In the genomic region with DNA sequence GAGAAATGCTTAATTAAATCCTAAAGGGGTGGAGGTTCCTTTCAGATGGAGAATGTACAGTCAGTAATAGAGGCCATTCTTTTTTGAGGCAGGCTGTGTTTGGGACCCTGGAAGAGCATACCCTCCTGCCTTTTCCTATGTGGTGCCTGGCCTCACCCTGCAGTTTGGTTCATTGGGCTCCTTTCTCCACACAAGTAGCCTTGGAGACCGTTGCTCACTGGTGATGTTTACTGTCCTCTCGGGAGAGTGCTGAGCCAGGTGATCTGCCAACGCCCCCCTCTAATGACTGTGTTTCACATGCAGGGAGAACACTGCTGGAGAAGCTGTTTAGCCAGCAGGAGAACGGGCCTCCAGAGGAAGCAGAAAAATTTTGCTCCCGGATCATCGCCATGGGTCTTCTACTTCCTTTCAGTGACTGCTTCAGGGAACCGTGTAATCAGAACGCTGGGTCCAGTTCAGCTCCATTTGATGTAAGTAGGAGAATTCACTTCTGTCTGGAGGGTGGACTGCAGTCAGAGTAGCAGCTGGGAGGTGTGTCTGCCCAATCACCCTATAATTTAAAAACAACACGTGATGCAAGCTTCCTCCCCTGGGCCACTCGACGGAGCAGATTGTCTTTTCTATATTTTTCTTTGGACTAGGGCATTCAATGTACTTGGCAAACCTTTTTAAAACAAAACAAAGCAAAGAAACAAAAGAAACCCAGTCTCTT, we compare ENCODE assay signal across 17 mouse cellular contexts. TPM values are rescaled to one million over a fixed set of nuclear protein-coding genes. Genes with fewer than 3 reads are reported as not detected.
DNase-seq lines count a peak whose midpoint lies in the region; ATAC-seq lines count a peak whose summit lies in the region.
"Had no signal": no experiment of that assay in that cellular context is flagged by ENCODE, and none has a peak within 500 bp of the region (broad histone marks: within the 10 kb centered on the region; RNA-seq: fewer than 3 reads in every experiment).

No protein-coding gene starts in this region.

- no peak overlapping the region for H3K9ac ChIP-seq in forebrain, embryonic 15.5 days (replicated peaks)
- H3K9ac ChIP-seq in midbrain, embryonic 14.5 days (replicated peaks; ENCODE audit: low read length), result no peak overlapping the region
- H3K9ac ChIP-seq: liver, embryonic 12.5 days had no signal

- no peak overlapping the region for H3K4me3 ChIP-seq in forebrain, embryonic 15.5 days
- H3K4me3 ChIP-seq in midbrain, embryonic 14.5 days (replicated peaks; ENCODE audit: low read depth, low read length), result no peak overlapping the region
- H3K4me3 ChIP-seq: liver, embryonic 12.5 days; myocyte had no signal

- no peaks in the 10 kb centered on the region for H3K9me3 ChIP-seq in forebrain, embryonic 15.5 days
- H3K9me3 ChIP-seq in midbrain, embryonic 14.5 days (ENCODE audit: control insufficient read depth, low read length), result no peaks in the 10 kb centered on the region
- H3K9me3 ChIP-seq: liver, embryonic 12.5 days had no signal

- no peaks in the 10 kb centered on the region for H3K36me3 ChIP-seq in forebrain, embryonic 15.5 days
- peaks cover 4% of the 10 kb centered on the region; the same call in 1 of the 2 replicates for H3K36me3 ChIP-seq in midbrain, embryonic 14.5 days (ENCODE audit: control insufficient read depth, insufficient read depth, low read length)
- H3K36me3 ChIP-seq: G1E; liver, embryonic 12.5 days had no signal

- no peaks in the 10 kb centered on the region for H3K27me3 ChIP-seq in forebrain, embryonic 15.5 days
- H3K27me3 ChIP-seq in midbrain, embryonic 14.5 days (ENCODE audit: control insufficient read depth, insufficient read depth, low read length), result no peaks in the 10 kb centered on the region
- H3K27me3 ChIP-seq: liver, embryonic 12.5 days had no signal

- H3K4me1 ChIP-seq in forebrain, embryonic 15.5 days, result peaks cover 13% of the 10 kb centered on the region
- H3K4me1 ChIP-seq in midbrain, embryonic 14.5 days (ENCODE audit: control insufficient read depth, insufficient read depth, low read length), result 0 out of 2 replicates have a peak, but pooled peaks cover 7% of the 10 kb centered on the region
- H3K4me1 ChIP-seq: liver, embryonic 12.5 days had no signal

- peak; percentile 54 for ATAC-seq in frontal cortex, adult (ENCODE audit: low TSS enrichment)
- peak; percentile 79 for ATAC-seq in forebrain, embryonic 15.5 days (replicated peaks)
- ATAC-seq in midbrain, embryonic 14.5 days (ENCODE audit: low FRiP score, low TSS enrichment), result peak; percentile 60
- ATAC-seq: activated CD4-positive, CD25-positive, alpha-beta regulatory T cell, adult 4 months; liver, embryonic 12.5 days had no signal

- WGBS in forebrain, embryonic 15.5 days, result 27% methylated on average over 11 of the region's 11 CpGs
- WGBS in midbrain, embryonic 14.5 days, result 53% methylated on average over 11 of the region's 11 CpGs

- peak overlapping the region; percentile 22 for H3K27ac ChIP-seq in forebrain, embryonic 15.5 days (replicated peaks)
- peak overlapping the region; percentile 60 for H3K27ac ChIP-seq in midbrain, embryonic 14.5 days (replicated peaks; ENCODE audit: low read depth, low read length)
- H3K27ac ChIP-seq: liver, embryonic 12.5 days had no signal

- no peak overlapping the region for H3K4me2 ChIP-seq in forebrain, embryonic 15.5 days (replicated peaks)
- H3K4me2 ChIP-seq in midbrain, embryonic 14.5 days (ENCODE audit: low read length), result no peak overlapping the region
- H3K4me2 ChIP-seq: liver, embryonic 12.5 days had no signal

- intact Hi-C loops in heart, postnatal 14 days (cut with DNase I), result no loop called here
- intact Hi-C loops in left cerebral cortex, postnatal 10 days (cut with DNase I), result no loop called here

- no peak for DNase-seq in frontal cortex, postnatal 36 days (ENCODE audit: low spot score in 2 of 2)
- DNase-seq in ZHBTc4 (ENCODE audit: low read depth, low spot score), result peak; percentile 17
- DNase-seq in midbrain, embryonic 14.5 days, result peak; percentile 24
- DNase-seq in urinary bladder, adult 18-20 months (ENCODE audit: low spot score in 2 of 2), result no peak
- DNase-seq in heart, postnatal 14 days, result no peak
- no peak for DNase-seq in left cerebral cortex, postnatal 10 days (ENCODE audit: extremely low spot score in 1 of 2, low spot score in 2 of 2)
- DNase-seq: heart, adult 11 months; heart, postnatal 4 days; kidney, postnatal 14 days; lung, postnatal 10 days; right cerebral cortex, adult 18-20 months had no signal

RNA-seq across cellular contexts. Expression of a gene that starts 35.3 kb away (rescaled TPM):
- 6.8 and 7.1 TPM in 2 replicates for polyA plus RNA-seq in forebrain, embryonic 15.5 days (2015; fragmentation: Nextera tagmentation; extraction: Ambion mirVana)
- 9.4 and 10.3 TPM in 2 replicates for polyA plus RNA-seq in midbrain, embryonic 14.5 days (2014; fragmentation: Nextera tagmentation; extraction: Ambion mirVana)
- under 1 TPM; 0.20 to 0.33 TPM for total RNA-seq in heart, postnatal 14 days (2021)
- total RNA-seq in left cerebral cortex, postnatal 10 days (2021), result 10 to 100 TPM; 54.9 to 55.8 TPM
- total RNA-seq: G1E had no signal
- polyA plus RNA-seq: activated CD4-positive, CD25-positive, alpha-beta regulatory T cell, adult 4 months; G1E; myocyte had no signal

Comparison
In these comparisons a context has a peak if more than half of its experiments do, and no peak if none do; other contexts are left out.
1. DNase-seq: peak in ZHBTc4 (single experiment) and midbrain, embryonic 14.5 days (single experiment); none in frontal cortex, postnatal 36 days (0 of 2), urinary bladder, adult 18-20 months (0 of 2), heart, postnatal 14 days (0 of 2) and left cerebral cortex, postnatal 10 days (0 of 2).
2. RNA of a gene that starts 35.3 kb away (total RNA-seq): 54.9 to 55.8 TPM in left cerebral cortex, postnatal 10 days; 0.20 to 0.33 TPM in heart, postnatal 14 days; every median in the first group is over 10 times any median in the second.
3. Peak in every context shown above with its lines, with median percentiles within 50 percentile points of each other: ATAC-seq.